Mouse (Mus musculus) hindbrain, embryonic 13.5 days (tissue): Measurements from ENCODE around the gene Npl. TPM values are rescaled to one million over a fixed set of nuclear protein-coding genes. Genes with fewer than 3 reads are reported as not detected.
"Not testable (repeated sequence)": the region's sequence is repeated elsewhere in the genome, so short reads cannot be mapped to it uniquely, and the experiment has no call there.

Experiments
- ATAC-seq: fragments of 200-750 bp; cut with Nextera tagmentation; 2 replicates; pipeline ENCODE4 v1.8.0; 2017; ENCODE audit warnings: moderate TSS enrichment; ENCODE audit not compliant: low FRiP score
- H3K27ac ChIP-seq: fragments of 300-500 bp; sonication (generic); 2 replicates; pipeline ENCODE4 v1.5.1; 2015; ENCODE audit warnings: inconsistent platforms, mild to moderate bottlenecking, moderate library complexity
- H3K27me3 ChIP-seq: fragments of 300-500 bp; sonication (generic); 2 replicates; pipeline ENCODE4 v1.6.1; 2015; ENCODE audit warnings: mild to moderate bottlenecking, inconsistent platforms
- H3K36me3 ChIP-seq: fragments of 300-500 bp; sonication (generic); 2 replicates; pipeline ENCODE4 v1.6.1; 2015; ENCODE audit warnings: mild to moderate bottlenecking, inconsistent platforms
- H3K4me1 ChIP-seq: fragments of 300-500 bp; sonication (generic); replicated peaks from 2 replicates; pipeline ENCODE4 v1.6.1; 2015; ENCODE audit warnings: inconsistent platforms
- H3K4me2 ChIP-seq: fragments of 300-500 bp; sonication (generic); 2 replicates; pipeline ENCODE4 v1.6.1; 2015; ENCODE audit warnings: inconsistent platforms, mild to moderate bottlenecking, moderate library complexity
- H3K4me3 ChIP-seq: fragments of 300-500 bp; sonication (generic); 2 replicates; pipeline ENCODE4 v1.5.1; 2015; ENCODE audit warnings: mild to moderate bottlenecking, inconsistent platforms
- H3K9ac ChIP-seq: fragments of 300-500 bp; sonication (generic); 2 replicates; pipeline ENCODE4 v1.6.1; 2015; ENCODE audit warnings: mild to moderate bottlenecking, inconsistent platforms
- H3K9me3 ChIP-seq: fragments of 300-500 bp; sonication (generic); 2 replicates; pipeline ENCODE4 v1.6.1; 2016; ENCODE audit warnings: inconsistent platforms
- WGBS: fragments of 180-500 bp; shearing (Covaris S2); methylation state at CpG from one replicate; pipeline ENCODE4 v1.1.7; 2015; 5-methylcytosine and 5-hydroxymethylcytosine counted together
- polyA plus RNA-seq: library from polyadenylated mRNA; unstranded; fragments of >200 nt; fragmentation: Nextera tagmentation; extraction: Ambion mirVana; gene quantifications from 2 replicates; pipeline ENCODE4 v1.2.1, GENCODE M21; 2015

Npl gene
- polyA plus RNA-seq, 1 experiment from 2014 or later = 14.0 TPM

- Histone ChIP-seq H3K9me3 (no peaks in the 10 kb centered on the region), H3K4me3 (no peak overlapping the region), H3K36me3 (peaks cover 4% of the 10 kb centered on the region), H3K4me2 (no peak overlapping the region), H3K27me3 (no peaks in the 10 kb centered on the region), H3K27ac (no peak overlapping the region), H3K9ac (no peak overlapping the region), H3K4me1 (no peaks in the 10 kb centered on the region)
- ATAC-seq = no peak
- WGBS = 91% methylated on average over 9 of the region's 9 CpGs
Observed at GRCm38 (mm10) chr1:153500030-153500429, 49.8 kb downstream of the Npl start.

DNA sequence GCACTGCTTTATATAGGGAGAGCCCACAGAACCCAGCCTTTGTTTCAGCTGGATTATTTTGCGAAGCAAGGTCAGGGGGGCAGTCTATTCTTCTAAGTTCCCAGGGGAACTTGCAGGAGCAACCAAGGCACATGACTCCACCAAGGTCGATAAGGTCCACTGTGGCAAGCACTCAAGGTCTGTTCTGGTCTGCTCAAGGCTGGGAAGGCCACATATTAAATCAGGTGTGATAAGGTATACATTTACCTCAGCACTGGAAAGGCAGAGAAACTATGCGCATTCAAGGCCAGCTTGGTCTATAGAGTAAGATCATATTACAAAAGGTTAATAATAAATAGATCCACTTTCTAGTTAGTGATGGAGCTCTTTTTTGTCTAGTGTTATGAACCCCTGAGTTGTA is 53.8 kb downstream of the Npl start:
- WGBS = 79% methylated on average over 3 of the region's 3 CpGs

GRCm38 (mm10) chr1:153493931-153494330 is 55.9 kb downstream of the Npl start:
- WGBS = 26% methylated on average over 6 of the region's 6 CpGs
- no peak for ATAC-seq
- no peaks in the 10 kb centered on the region for H3K4me1 ChIP-seq
- H3K27ac ChIP-seq = no peak overlapping the region
- H3K36me3 ChIP-seq = no peaks in the 10 kb centered on the region
- H3K4me3 ChIP-seq = no peak overlapping the region
- H3K4me2 ChIP-seq = no peak overlapping the region
- H3K9ac ChIP-seq = no peak overlapping the region
- no peaks in the 10 kb centered on the region for H3K27me3 ChIP-seq
- no peaks in the 10 kb centered on the region for H3K9me3 ChIP-seq

More for the DNA sequence above, 53.8 kb downstream of the Npl start:
- Histone ChIP-seq H3K27me3 (no peaks in the 10 kb centered on the region), H3K36me3 (no peaks in the 10 kb centered on the region), H3K27ac (no peak overlapping the region), H3K9me3 (no peaks in the 10 kb centered on the region), H3K9ac (no peak overlapping the region), H3K4me3 (no peak overlapping the region), H3K4me1 (no peaks in the 10 kb centered on the region), H3K4me2 (no peak overlapping the region)
- ATAC-seq = no peak

DNA sequence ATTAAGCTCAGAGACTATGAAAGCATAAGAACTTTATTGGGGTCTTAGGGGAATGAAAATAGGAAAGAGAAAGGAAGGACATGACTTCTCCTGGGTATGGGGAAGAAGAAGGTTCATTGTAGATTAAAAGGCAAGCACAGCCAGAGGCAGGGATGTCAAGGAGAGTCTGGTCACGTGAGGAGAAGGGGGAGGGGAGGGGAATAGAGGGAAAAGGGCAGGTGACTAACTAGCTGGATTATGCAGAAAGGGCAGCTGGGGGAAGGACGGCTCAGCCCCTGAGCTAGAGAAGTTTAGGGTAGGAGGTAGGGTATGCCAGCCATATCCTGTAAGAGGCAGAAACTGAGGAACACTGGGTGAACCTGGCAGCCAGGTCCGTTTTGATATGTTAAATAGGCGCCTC is 56.5 kb downstream of the Npl start:
- Histone ChIP-seq H3K4me1 (no peaks in the 10 kb centered on the region), H3K36me3 (no peaks in the 10 kb centered on the region), H3K9me3 (no peaks in the 10 kb centered on the region), H3K27ac (no peak overlapping the region), H3K27me3 (no peaks in the 10 kb centered on the region), H3K9ac (no peak overlapping the region), H3K4me2 (no peak overlapping the region), H3K4me3 (no peak overlapping the region)
- WGBS = 12% methylated on average over 4 of the region's 4 CpGs
- no peak for ATAC-seq

GRCm38 (mm10) chr1:153491822-153492221 is 58.0 kb downstream of the Npl start:
- Histone ChIP-seq H3K9ac (no peak overlapping the region), H3K36me3 (no peaks in the 10 kb centered on the region), H3K9me3 (no peaks in the 10 kb centered on the region), H3K4me2 (no peak overlapping the region), H3K4me3 (no peak overlapping the region), H3K27me3 (no peaks in the 10 kb centered on the region), H3K27ac (no peak overlapping the region), H3K4me1 (no peaks in the 10 kb centered on the region)
- no peak for ATAC-seq
- 86% methylated on average over 1 of the region's 1 CpGs for WGBS

DNA sequence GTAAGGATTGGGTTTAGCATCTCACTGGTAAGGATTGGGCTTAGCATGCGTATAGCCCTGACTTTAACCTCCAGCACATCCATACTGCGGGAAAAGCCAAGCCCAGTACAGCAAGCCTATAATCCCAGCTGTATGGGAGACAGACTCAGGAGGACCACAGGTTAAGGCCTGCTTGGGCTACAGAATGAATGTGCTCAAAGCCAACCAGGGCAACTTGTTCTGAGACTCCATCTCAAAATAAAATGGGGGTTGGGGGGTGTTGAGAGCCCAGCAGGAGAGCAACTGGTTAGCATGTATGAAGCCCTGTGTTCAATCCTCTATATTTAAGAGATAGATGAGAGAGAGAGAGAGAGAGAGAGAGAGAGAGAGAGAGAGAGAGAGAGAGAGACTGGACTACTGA is 58.5 kb downstream of the Npl start:
- no peak overlapping the region for H3K4me3 ChIP-seq
- no peaks in the 10 kb centered on the region for H3K27me3 ChIP-seq
- no peaks in the 10 kb centered on the region for H3K36me3 ChIP-seq
- 94% methylated on average over 2 of the region's 2 CpGs for WGBS
- no peak overlapping the region for H3K27ac ChIP-seq
- no peak overlapping the region for H3K4me2 ChIP-seq
- H3K4me1 ChIP-seq = peaks cover under 1% of the 10 kb centered on the region; the same call in 1 of the 2 replicates
- no peaks in the 10 kb centered on the region for H3K9me3 ChIP-seq
- ATAC-seq = no peak
- no peak overlapping the region for H3K9ac ChIP-seq

GRCm38 (mm10) chr1:153489963-153490362 is 59.9 kb downstream of the Npl start:
- no peak overlapping the region for H3K9ac ChIP-seq
- H3K27ac ChIP-seq = no peak overlapping the region
- no peaks in the 10 kb centered on the region for H3K27me3 ChIP-seq
- no peaks in the 10 kb centered on the region for H3K36me3 ChIP-seq
- peaks cover 11% of the 10 kb centered on the region for H3K4me1 ChIP-seq
- ATAC-seq = no peak
- H3K9me3 ChIP-seq = no peaks in the 10 kb centered on the region
- WGBS = 89% methylated on average over 4 of the region's 4 CpGs
- H3K4me3 ChIP-seq = no peak overlapping the region
- H3K4me2 ChIP-seq = no peak overlapping the region

DNA sequence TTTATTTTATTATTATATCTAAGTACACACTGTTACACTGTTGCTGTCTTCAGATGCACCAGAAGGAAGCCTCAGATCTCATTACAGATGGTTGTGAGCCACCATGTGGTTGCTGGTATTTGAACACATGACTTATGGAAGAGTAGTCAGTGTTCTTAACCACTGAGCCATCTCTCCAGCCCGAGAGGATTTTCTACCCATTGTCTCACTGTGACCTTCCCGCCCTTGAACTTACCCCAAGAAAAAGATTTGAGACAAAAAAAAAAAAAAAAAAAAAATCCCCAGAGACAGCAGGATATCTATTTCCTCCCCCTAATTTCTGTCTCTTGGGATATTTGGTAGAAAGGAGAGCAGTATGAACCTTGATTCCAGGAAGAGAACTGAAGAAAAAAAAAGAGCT is 60.3 kb downstream of the Npl start:
- no peak overlapping the region for H3K27ac ChIP-seq
- H3K4me2 ChIP-seq = no peak overlapping the region
- H3K27me3 ChIP-seq = no peaks in the 10 kb centered on the region
- peaks cover 16% of the 10 kb centered on the region for H3K4me1 ChIP-seq
- 57% methylated on average over 2 of the region's 2 CpGs for WGBS
- no peak for ATAC-seq
- no peak overlapping the region for H3K4me3 ChIP-seq
- H3K9ac ChIP-seq = no peak overlapping the region
- no peaks in the 10 kb centered on the region for H3K9me3 ChIP-seq
- no peaks in the 10 kb centered on the region for H3K36me3 ChIP-seq

GRCm38 (mm10) chr1:153489132-153489531 is 60.7 kb downstream of the Npl start:
- Histone ChIP-seq H3K27ac (no peak overlapping the region), H3K4me3 (no peak overlapping the region), H3K4me2 (no peak overlapping the region), H3K36me3 (no peaks in the 10 kb centered on the region), H3K4me1 (peaks cover 20% of the 10 kb centered on the region), H3K9ac (no peak overlapping the region), H3K9me3 (no peaks in the 10 kb centered on the region), H3K27me3 (no peaks in the 10 kb centered on the region)
- 55% methylated on average over 7 of the region's 7 CpGs for WGBS
- no peak for ATAC-seq

DNA sequence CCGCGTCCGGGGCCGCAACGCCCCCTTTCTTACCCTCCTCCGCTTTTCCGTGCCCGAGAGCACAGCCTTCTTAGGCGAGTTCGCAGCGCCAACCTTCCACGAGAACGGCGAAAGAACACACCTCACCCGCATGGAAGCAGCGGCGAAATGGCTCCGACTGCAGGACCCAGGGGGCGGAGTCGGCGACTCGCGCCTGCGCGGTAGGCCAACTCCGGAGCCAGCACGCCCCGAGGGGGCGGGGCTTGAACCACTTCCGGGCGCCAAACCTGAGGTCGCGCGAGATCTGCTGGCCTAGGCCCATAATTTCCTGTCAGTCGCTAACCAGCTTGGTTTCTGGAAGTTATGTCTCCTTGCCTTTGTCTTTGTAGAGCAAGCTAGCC is 62.4 kb downstream of the Npl start, which contains the start of gene Dhx9:
Gene Dhx9 (minus strand): TSS at position 161 of the 380 bp plus-strand sequence.
- Histone ChIP-seq H3K27ac (peak within 1 kb of the TSS; percentile 95), H3K27me3 (no peaks in the 10 kb centered on the region), H3K4me2 (peak within 1 kb of the TSS; percentile 88), H3K4me3 (peak within 1 kb of the TSS; percentile 99), H3K36me3 (peaks cover 2% of the 10 kb centered on the region; the same call in 1 of the 2 replicates), H3K9ac (peak within 1 kb of the TSS; percentile 99), H3K9me3 (no peaks in the 10 kb centered on the region), H3K4me1 (peaks cover 27% of the 10 kb centered on the region)
- peak; percentile 88 for ATAC-seq
- under 1% methylated on average over 35 of the region's 35 CpGs for WGBS

DNA sequence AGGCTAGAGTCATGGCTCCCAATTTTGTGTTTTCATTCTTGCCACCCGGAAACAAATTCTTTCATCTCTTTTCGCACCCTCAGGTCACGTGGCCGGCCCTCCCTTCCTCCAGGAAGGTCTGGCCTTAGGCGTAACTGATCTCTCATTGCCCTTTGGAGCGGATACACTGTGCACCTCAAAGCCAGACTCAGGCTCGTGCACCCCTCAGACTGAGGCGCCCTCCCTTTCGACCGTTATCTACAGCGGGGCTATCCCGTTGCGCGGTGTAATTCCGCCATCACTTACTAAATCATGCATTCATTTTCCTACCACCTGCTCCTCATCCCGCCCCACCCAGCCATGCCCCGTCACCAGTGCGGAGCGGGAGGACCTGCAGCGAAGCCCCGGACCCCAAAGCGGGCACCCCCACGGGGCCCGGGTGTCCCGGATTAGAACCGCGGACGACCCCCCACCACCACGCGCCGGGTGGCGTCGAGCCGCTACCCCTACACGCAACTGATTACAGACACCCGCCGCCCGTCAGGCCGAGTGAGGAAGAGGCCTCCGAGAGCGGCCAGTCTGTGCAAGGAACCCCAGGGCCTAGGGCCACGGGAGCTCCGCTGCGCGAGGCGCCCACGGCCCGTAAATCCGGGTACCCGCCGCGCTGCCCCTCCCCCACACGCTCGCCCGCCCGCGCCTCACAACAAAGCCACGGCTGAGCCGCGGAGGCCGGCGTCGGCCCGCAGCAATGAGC is 62.9 kb downstream of the Npl start:
- under 1% methylated on average over 64 of the region's 64 CpGs for WGBS
- H3K9me3 ChIP-seq = no peaks in the 10 kb centered on the region
- H3K36me3 ChIP-seq = peaks cover 7% of the 10 kb centered on the region; the same call in 1 of the 2 replicates
- H3K4me2 ChIP-seq = peak overlapping the region; percentile 88
- peak overlapping the region; percentile 95 for H3K27ac ChIP-seq
- peak; percentile 87 for ATAC-seq
- no peaks in the 10 kb centered on the region for H3K27me3 ChIP-seq
- H3K4me3 ChIP-seq = peak overlapping the region; percentile 99
- peak overlapping the region; percentile 99 for H3K9ac ChIP-seq
- peaks cover 27% of the 10 kb centered on the region for H3K4me1 ChIP-seq

DNA sequence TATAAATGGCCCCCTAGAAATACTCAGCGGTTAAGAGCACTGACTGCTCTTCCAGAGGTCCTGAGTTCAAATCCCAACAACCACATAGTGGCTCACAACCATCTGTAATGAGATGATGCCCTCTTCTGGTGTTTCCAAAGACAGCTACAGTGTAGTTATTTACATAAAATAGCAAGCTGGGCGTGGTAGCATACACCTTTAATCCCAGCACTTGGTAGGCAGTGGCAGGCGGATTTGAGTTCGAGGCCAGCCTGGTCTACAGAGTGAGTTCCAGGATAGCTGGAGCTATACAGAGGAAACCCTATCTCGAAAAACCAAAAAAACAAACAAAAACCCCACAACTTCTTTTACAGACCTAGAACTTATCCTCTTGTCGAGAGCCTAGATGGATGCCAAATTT is 63.7 kb downstream of the Npl start:
- Histone ChIP-seq H3K4me1 (peaks cover 27% of the 10 kb centered on the region), H3K36me3 (peaks cover 14% of the 10 kb centered on the region), H3K4me2 (peak overlapping the region; percentile 88), H3K9ac (peak overlapping the region; percentile 99), H3K4me3 (peak overlapping the region; percentile 99)
- not testable (repeated sequence) for ATAC-seq, H3K27ac ChIP-seq, H3K27me3 ChIP-seq, H3K9me3 ChIP-seq
- 15% methylated on average over 6 of the region's 6 CpGs for WGBS

- WGBS = 52% methylated on average over 2 of the region's 2 CpGs
- Histone ChIP-seq H3K9me3 (no peaks in the 10 kb centered on the region), H3K4me1 (peaks cover 27% of the 10 kb centered on the region), H3K27me3 (no peaks in the 10 kb centered on the region), H3K36me3 (peaks cover 22% of the 10 kb centered on the region), H3K27ac (peak overlapping the region; percentile 4; the same call in 1 of the 2 replicates), H3K4me3 (peak overlapping the region; percentile 99), H3K9ac (peak overlapping the region; percentile 40; the same call in 1 of the 2 replicates), H3K4me2 (peak overlapping the region; percentile 88)
- ATAC-seq = no peak
Observed at GRCm38 (mm10) chr1:153485201-153485796, 64.5 kb downstream of the Npl start.
